ENCODE assay signal across 16 mouse cellular contexts in the genomic region with DNA sequence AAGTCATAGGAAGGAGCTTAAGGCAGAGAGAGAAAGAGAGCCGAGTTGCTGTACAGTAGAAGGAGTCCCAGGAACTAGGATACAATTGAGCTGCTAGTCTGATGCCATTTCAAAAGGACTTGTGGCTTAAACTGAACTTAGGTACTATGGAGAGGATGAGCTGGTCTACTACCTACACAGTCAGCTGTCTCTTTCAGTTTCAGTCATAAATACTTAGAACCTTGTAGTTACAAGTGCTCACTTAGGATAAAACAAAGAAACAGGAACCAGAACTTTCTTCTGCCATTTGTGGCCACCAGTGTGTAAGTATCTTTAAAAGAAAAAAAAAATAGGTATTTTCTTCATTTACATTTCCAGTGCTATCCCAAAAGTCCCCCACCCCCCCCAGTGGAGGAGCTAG.
"Had no signal": no experiment of that assay in that cellular context is flagged by ENCODE, and none has a peak within 500 bp of the region (broad histone marks: within the 10 kb centered on the region; RNA-seq: fewer than 3 reads in every experiment).

No protein-coding gene starts in this region.

- H3K4me1 ChIP-seq: neural tube, embryonic 13.5 days; neural tube, embryonic 15.5 days; stomach, embryonic 15.5 days had no signal

- DNase-seq: retina, postnatal 1 day; right cerebral cortex, adult 18-20 months; right cerebral cortex, postnatal 14 days; right cerebral cortex, postnatal 25 days; right cerebral cortex, postnatal 4 days; spleen, adult 18-20 months; thymus, adult 18-20 months; thymus, adult 2 months; thymus, postnatal 14 days; thymus, postnatal 25 days; thymus, postnatal 36 days; thymus, postnatal 4 days had no signal

- H3K36me3 ChIP-seq: neural tube, embryonic 13.5 days; neural tube, embryonic 15.5 days; stomach, embryonic 15.5 days had no signal

- H3K9me3 ChIP-seq: neural tube, embryonic 13.5 days; neural tube, embryonic 15.5 days; stomach, embryonic 15.5 days had no signal

- H3K27ac ChIP-seq: neural tube, embryonic 13.5 days; neural tube, embryonic 15.5 days; stomach, embryonic 15.5 days; stomach, postnatal 0 days had no signal

- H3K4me2 ChIP-seq: neural tube, embryonic 13.5 days; neural tube, embryonic 15.5 days; stomach, embryonic 15.5 days had no signal

- H3K9ac ChIP-seq: neural tube, embryonic 13.5 days; neural tube, embryonic 15.5 days; stomach, embryonic 15.5 days had no signal

- H3K4me3 ChIP-seq: neural tube, embryonic 13.5 days; neural tube, embryonic 15.5 days; stomach, embryonic 15.5 days had no signal

- H3K27me3 ChIP-seq: neural tube, embryonic 13.5 days; neural tube, embryonic 15.5 days; stomach, embryonic 15.5 days had no signal
